Mouse (Mus musculus): Measurements from ENCODE around the gene Ubp1.

- TF ChIP-seq CTCF (IDR thresholded peaks at IDR 0.05; ENCODE audit: control insufficient read depth, insufficient read depth, insufficient read length) (no peak), MAX (IDR thresholded peaks at IDR 0.05) (no peak), CEBPB (IDR thresholded peaks at IDR 0.05; ENCODE audit: low read depth) (no peak), MYOD1 (IDR thresholded peaks at IDR 0.05; ENCODE audit: control insufficient read depth, insufficient read length, low read depth) (no peak), MYOG (IDR thresholded peaks at IDR 0.05; ENCODE audit: control insufficient read depth, extremely low read depth, insufficient read length) (no peak)
These were observed 14.9 kb upstream of the Ubp1 start for GRCm38 (mm10) chr9:113915789-113916188.
